Mouse (Mus musculus) lung, postnatal 0 days (tissue): ENCODE measurements at regions not wholly inside any gene's neighbourhood (a gene's known extent, or its start where the extent isn't known, plus 50 kb on each side); places are given as distances from the start of the nearest gene placed in this dataset.

Source experiments
- CTCF ChIP-seq: IDR thresholded peaks from 2 replicates; pipeline ENCODE4 v1.5.1; 2016; ENCODE audit warnings: antibody characterized with exemption, mild to moderate bottlenecking
- EP300 ChIP-seq: IDR thresholded peaks from 2 replicates; pipeline ENCODE4 v1.6.1; 2016; ENCODE audit warnings: antibody characterized with exemption, mild to moderate bottlenecking, control low read depth

DNA sequence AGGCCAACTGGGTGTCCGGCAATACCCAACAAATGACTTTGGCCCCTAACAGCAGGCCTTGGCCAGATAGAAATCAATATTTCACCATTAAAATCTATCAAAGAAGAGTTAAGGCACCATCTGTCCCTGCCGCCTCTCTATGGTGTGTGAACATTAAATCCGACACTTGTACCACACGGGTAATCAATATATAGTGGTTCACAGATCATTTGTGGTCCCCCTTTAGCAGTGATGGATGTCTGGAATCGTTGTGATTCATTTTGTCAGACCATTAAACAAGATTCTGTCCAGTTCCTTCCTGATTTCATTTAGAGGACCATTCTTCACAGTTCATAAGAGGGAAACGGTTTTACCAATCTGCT, 105.2 kb downstream of the Insig2 start:
- TF ChIP-seq EP300 = no peak
- TF ChIP-seq CTCF = no peak
